Comparison of ENCODE assay signal across 8 mouse cellular contexts in the genomic region with DNA sequence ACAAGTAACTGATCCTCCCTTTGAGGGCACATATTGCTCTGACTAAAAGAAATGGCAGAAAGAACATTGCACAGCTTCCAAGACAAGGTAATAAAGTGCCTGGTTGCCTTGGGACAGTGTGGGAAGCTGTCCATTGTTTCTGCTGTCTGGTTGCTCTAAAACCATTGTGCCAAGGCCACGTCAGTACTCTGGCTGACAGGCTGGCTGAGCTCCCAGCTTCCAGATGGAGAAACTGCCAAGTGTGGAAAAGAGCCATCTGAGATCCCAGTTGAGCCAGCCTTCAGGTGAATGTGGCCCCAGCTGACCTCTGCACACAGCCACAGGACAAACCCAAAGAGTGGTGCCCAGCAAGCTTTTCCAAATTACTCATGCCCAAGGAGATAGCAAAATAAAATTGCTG.
A peak's percentile ranks its signal among the peaks of the same experiment; 100 is the strongest.
DNase-seq lines count a peak whose midpoint lies in the region; ATAC-seq lines count a peak whose summit lies in the region.

No protein-coding gene starts in this region.

- no peaks in the 10 kb centered on the region for H3K9me3 ChIP-seq in midbrain, embryonic 16.5 days (replicated peaks; ENCODE audit: control insufficient read depth, low read length, poor library complexity, severe bottlenecking)
- H3K9me3 ChIP-seq in midbrain, embryonic 15.5 days = no peaks in the 10 kb centered on the region

- H3K9ac ChIP-seq in midbrain, embryonic 16.5 days (ENCODE audit: low read depth, low read length) = no peak overlapping the region
- H3K9ac ChIP-seq in midbrain, embryonic 15.5 days = no peak overlapping the region

- H3K36me3 ChIP-seq in midbrain, embryonic 16.5 days (ENCODE audit: control insufficient read depth, insufficient read depth, low read length) = no peaks in the 10 kb centered on the region
- no peaks in the 10 kb centered on the region for H3K36me3 ChIP-seq in midbrain, embryonic 15.5 days (replicated peaks)

- DNase-seq in cerebellum, adult 8-10 months = peak; percentile 96
- DNase-seq in gastrocnemius, postnatal 25 days = peak; percentile 46
- DNase-seq in layer of hippocampus, postnatal 10 days (ENCODE audit: low spot score in 2 of 2) = peak; percentile 66 to 76
- peak; percentile 37 for DNase-seq in right cerebral cortex, postnatal 14 days
- no peak for DNase-seq in natural killer cell, adult 2 months (ENCODE audit: low spot score in 2 of 2)
- no peak for DNase-seq in spleen, adult 12 weeks (ENCODE audit: low spot score)

- no peak overlapping the region for H3K4me3 ChIP-seq in midbrain, embryonic 16.5 days (ENCODE audit: low read depth, low read length)
- no peak overlapping the region for H3K4me3 ChIP-seq in midbrain, embryonic 15.5 days

- 0 out of 2 replicates have a peak, but pooled peaks cover 2% of the 10 kb centered on the region for H3K4me1 ChIP-seq in midbrain, embryonic 16.5 days (ENCODE audit: control insufficient read depth, insufficient read depth, low read length)
- no peaks in the 10 kb centered on the region for H3K4me1 ChIP-seq in midbrain, embryonic 15.5 days

- H3K27me3 ChIP-seq in midbrain, embryonic 16.5 days (ENCODE audit: control insufficient read depth, insufficient read depth, low read depth, low read length) = no peaks in the 10 kb centered on the region
- H3K27me3 ChIP-seq in midbrain, embryonic 15.5 days (replicated peaks) = no peaks in the 10 kb centered on the region

- 40% methylated on average over 1 of the region's 1 CpGs for WGBS in midbrain, embryonic 16.5 days
- 48% methylated on average over 1 of the region's 1 CpGs for WGBS in midbrain, embryonic 15.5 days

- peak; percentile 32; the same call in 1 of the 2 replicates for ATAC-seq in midbrain, embryonic 16.5 days
- no peak for ATAC-seq in midbrain, embryonic 15.5 days (replicated peaks)

- H3K27ac ChIP-seq in midbrain, embryonic 16.5 days (ENCODE audit: low read length) = no peak overlapping the region
- H3K27ac ChIP-seq in midbrain, embryonic 15.5 days = no peak overlapping the region

- H3K4me2 ChIP-seq in midbrain, embryonic 16.5 days (ENCODE audit: low read length) = no peak overlapping the region
- H3K4me2 ChIP-seq in midbrain, embryonic 15.5 days = no peak overlapping the region

Comparison
In these comparisons a context has a peak if more than half of its experiments do, and no peak if none do; other contexts are left out.
1. DNase-seq: peak in cerebellum, adult 8-10 months (single experiment), gastrocnemius, postnatal 25 days (single experiment), layer of hippocampus, postnatal 10 days (2 of 2) and right cerebral cortex, postnatal 14 days (single experiment); none in natural killer cell, adult 2 months (0 of 2) and spleen, adult 12 weeks (single experiment).